Mouse (Mus musculus): ENCODE results near the gene Scube1.

The Scube1 gene

GRCm38 (mm10) chr15:83709889-83710774 is 14.7 kb downstream of the Scube1 start:
- peak; percentile 80 for DNase-seq

GRCm38 (mm10) chr15:83706528-83707199 is 18.2 kb downstream of the Scube1 start:
- peak; percentile 37 for DNase-seq

GRCm38 (mm10) chr15:83700593-83700923 is 24.3 kb downstream of the Scube1 start:
- DNase-seq: no peak

DNA sequence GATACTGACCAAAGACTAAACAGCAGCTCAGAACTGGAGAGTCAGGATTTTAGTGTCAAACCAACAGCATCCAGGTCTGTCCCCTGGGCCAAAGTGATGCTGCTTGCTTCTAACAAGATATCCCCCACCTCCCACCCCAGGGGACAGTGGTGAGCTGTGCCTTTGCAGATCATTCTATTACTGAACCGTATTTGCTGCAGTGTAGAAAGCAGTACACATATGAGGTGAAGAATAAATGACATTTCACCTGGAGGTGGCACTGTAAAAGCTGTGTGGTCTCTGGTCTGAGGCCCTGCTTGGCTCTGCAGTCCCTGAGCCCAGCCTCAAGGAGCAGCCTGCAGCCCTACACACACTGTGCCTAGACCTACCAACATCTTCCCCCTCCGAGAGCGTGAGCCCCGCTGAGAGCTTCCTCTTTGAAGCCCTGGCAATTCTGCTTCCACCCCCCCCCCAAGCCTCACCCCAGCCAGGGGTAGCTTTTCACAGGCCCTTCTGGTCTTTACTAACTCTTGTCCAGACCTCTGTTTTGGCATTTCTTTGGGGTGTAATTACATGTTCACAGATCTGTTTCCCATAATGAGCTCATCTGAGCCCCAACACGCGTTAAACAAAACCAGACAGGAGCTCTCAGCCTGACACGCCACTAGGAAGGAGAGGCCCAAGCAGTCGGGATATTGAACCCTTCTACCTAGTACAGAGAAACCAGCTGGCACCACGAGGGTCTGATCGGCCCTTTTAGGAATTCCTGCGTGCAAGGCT is 24.8 kb downstream of the Scube1 start:
- peak; percentile 69 for DNase-seq

DNA sequence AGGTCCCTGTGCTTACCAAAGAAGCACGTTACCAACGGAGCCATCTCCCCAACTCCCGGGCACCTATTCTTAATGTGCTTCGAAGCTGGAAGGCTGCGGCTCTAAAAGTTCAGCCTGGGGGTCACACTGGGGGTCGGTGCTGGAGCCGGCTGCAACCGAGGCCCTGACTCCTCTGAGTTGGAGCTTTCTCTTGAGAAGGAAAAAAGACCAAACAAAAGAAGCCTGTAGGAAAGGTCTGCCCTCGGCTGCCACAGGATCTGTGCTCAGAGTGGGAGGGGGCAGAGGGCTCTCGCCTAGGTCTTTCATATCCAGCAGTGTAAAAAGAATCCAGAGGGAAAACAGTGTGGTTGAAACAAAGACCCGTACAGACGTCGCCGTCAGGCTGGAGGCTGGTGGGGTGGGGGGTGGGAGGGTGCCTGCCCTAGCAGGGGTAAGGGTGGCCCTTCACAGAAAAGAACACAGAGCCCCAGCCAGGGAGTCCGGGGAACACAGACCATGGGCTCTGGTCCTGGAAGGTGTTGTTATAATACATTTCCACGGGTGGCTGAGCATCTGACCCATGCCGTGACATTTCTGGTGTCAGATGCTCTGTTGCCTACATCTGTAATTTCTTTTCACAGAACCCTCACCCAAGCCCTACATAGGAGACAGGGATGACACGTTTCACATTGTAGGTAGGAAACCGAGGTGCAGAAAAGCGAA is 25.5 kb downstream of the Scube1 start:
- DNase-seq: peak; percentile 62

GRCm38 (mm10) chr15:83696681-83697381 is 28.0 kb downstream of the Scube1 start:
- peak; percentile 72 for DNase-seq

- DNase-seq: no peak
Measured at GRCm38 (mm10) chr15:83695159-83695558, 29.7 kb downstream of the Scube1 start.

GRCm38 (mm10) chr15:83691901-83692361 is 32.9 kb downstream of the Scube1 start:
- DNase-seq: no peak

DNA sequence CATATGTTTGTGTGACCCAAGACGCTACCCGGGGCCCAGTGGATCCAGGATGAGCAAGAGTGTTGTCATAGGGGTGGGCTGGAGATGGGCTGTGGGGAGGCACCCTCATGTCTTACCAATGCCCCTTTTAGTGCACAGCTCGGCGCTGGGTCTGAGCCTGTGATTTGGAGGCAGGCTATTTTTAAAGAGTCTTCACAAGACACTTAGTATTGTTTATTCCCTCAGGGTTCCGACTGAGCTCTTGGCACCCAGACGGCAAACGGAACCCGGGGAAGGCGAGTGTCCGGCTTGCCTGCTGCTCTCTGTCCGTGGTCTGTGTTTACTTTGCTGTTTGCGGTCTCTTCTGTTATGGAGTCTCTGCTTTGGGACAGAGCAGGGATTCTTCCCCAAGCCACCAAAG is 34.9 kb downstream of the Scube1 start:
- DNase-seq: no peak

DNA sequence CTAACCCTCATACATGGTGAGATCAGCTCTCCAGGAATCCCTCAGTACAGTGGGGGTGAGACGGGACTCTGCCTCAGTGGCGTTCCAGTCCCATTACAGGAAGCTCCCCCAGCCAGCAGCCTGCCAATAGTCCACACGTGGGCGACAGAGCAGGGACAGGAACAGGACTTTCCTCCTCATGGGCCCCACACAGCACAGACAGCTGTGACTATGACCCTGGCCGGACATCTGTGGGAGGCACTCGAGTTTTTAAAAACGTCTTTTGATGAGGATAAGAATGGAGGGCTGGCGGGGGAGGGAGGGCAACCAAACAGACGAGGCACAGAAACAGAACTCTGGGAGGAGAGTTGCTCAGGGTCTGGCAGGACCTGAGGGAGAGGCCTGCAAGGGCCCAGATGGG is 38.2 kb downstream of the Scube1 start:
- DNase-seq: no peak

- DNase-seq: no peak
Measured at GRCm38 (mm10) chr15:83685950-83686349, 38.9 kb downstream of the Scube1 start.

DNA sequence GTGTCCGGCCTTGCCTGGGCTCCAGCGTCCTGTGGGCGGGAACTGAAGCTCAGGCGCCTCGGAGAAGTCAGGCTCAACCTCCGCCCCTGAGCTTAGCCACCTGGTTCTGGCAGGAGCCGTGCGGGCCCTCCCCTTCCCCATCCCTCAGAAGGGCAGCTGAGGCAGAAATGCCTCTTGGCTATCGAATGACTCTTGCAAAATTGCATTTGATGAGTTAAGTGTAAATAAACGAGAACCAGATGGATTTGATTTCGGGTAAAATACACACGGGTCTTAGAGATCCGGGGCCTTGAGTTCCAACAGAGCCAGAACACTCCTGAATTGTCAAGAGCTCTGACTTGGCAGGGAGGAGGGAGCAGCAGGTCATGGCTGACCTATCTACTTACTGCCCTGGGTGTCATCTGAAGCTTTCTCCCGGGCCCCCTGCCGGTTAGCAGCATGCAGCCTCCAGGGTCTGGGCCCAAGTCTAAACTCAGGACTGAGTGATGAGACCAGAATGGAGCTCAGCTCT is 41.7 kb downstream of the Scube1 start:
- DNase-seq: peak; percentile 78

DNA sequence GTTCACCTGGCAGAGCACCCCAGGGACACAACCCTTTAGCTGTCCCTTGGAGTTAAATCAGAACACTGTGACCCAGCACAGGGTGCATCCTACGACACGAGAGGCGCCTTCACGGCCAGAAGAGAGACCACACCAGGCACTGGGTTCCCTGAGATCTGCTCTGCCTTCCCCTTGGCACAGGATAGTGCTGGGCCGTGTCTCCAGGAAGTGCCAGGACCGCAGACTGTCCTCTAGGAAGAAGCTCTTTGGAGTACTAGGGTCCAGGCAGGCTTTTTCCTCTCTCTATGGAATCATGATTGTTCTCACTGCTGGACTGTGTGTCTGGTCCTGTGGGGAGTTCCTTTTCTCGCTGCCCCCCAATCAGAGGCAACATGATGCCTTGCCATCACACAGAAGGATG is 44.5 kb downstream of the Scube1 start:
- no peak for DNase-seq

DNA sequence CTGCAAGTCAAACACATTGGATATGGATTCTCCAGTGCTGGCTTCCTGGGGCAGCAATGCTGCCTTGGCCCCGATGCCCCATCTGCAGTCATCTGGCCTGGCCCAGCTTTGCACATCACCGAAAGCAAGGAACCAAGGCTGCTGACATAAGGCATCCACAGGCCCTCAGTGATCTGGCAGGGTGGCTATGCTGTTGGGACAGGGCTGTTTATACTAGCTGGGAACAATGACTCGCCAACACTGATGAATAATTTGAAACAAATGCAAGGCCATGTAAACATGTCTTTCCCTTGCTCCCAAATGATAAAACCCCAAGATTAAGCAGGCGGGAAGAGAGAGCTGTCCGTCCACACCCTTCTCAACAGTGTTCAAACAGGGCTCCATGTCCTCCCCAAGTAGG is 45.1 kb downstream of the Scube1 start:
- DNase-seq: no peak

DNA sequence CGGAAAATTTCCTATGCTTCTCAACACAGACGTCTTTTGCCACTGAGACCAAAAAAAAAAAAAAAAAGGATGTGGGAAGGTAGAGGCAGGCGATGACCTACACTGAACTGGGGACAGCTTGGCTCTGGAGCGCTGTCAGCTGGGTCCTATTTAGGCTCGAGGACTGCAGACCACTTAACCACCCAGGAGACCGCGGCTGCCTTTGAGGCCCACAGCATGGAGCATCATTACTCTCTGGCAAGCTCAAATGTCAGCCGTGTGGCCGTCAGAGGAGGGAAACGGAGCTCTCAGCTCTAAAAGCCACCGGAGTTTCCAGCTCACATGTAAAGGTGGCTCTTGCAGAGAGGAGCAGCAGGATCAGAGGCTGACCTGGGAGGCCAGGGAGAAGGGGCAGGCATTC is 46.2 kb downstream of the Scube1 start:
- DNase-seq: peak; percentile 80

- peak; percentile 75 for DNase-seq
Measured at GRCm38 (mm10) chr15:83678089-83678488, 46.7 kb downstream of the Scube1 start.

DNA sequence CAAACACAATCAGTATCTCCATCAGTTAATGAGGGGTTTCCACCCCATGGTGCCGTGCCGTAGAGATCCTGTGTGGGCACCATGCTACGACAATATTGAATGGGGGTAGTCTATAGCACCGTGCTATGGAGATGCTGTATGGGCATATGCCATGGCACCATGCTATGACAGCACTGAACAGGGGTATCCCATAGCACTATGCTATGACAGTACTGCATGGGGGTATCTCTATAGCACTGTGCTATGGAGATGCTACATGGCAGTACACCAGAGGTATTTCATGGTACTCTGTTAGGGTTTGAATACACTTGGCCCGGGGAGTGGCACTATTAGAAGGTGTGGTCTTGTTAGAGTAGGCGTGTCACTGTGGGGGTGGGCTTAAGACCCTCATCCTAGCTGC is 47.7 kb downstream of the Scube1 start:
- DNase-seq: no peak

- DNase-seq: no peak
Measured at GRCm38 (mm10) chr15:83676286-83676685, 48.5 kb downstream of the Scube1 start.

GRCm38 (mm10) chr15:83673621-83674020 is 51.2 kb downstream of the Scube1 start:
- no peak for DNase-seq

DNA sequence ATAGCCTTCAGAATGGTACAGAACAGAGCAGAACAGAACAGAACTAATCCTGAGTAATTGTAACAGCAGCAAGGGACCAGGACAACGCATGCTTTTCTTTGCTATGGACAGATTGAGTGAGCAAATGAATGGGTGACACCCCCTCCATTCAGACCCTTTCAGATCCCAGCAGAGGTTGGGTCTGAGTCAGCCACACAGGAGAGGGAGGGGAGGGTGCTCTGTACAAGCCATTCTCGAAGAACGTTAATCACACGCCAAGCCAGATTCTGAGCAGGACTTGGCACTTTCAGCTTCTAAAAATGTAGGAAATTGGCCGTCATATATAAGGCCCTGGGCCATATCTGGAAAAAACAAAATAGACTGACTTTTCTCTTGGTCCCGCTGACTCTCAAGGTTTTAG is 57.3 kb downstream of the Scube1 start:
- no peak for DNase-seq

GRCm38 (mm10) chr15:83666418-83666817 is 58.4 kb downstream of the Scube1 start:
- peak; percentile 65 for DNase-seq

- DNase-seq: peak; percentile 27
Measured at GRCm38 (mm10) chr15:83665993-83666392, 58.8 kb downstream of the Scube1 start.

Data from embryo, embryonic 11 days (tissue).